ENCODE assay signal across 8 mouse cellular contexts in genomic region chr3:57575660-57576055, GRCm38 (mm10). TPM values are rescaled to one million over a fixed set of nuclear protein-coding genes. Genes with fewer than 3 reads are reported as not detected.
DNase-seq lines count a peak whose midpoint lies in the region; ATAC-seq and TF ChIP-seq lines count a peak whose summit lies in the region.

Gene Wwtr1 (minus strand): TSS chr3:57575910.

- peak within 1 kb of the TSS; percentile 80 for H3K27ac ChIP-seq in hindbrain, postnatal 0 days

- TF ChIP-seq CTCF in hindbrain, postnatal 0 days (IDR thresholded peaks at IDR 0.05; ENCODE audit: low read depth): no peak

- intact Hi-C loops in gastrocnemius, postnatal 14 days (cut with DNase I; ENCODE audit: low total_unique reads): loop anchor here (10.0 kb wide), 1 partner anchor 101 kb away; no protein-coding TSS in a partner anchor
- intact Hi-C loops in left cerebral cortex, postnatal 14 days (cut with DNase I): loop anchor here (1.0 to 5.0 kb wide), 2 partner anchors 58 to 105 kb away; no protein-coding TSS in a partner anchor

- no peaks in the 10 kb centered on the region for H3K27me3 ChIP-seq in hindbrain, postnatal 0 days (ENCODE audit: insufficient read depth, low read length)

- ATAC-seq in hindbrain, postnatal 0 days: peak; percentile 93
- ATAC-seq in megakaryocyte progenitor cell, adult 5-6 weeks (replicated peaks; ENCODE audit: poor library complexity): peak; percentile 62

- 0 out of 2 replicates have a peak, but pooled peaks cover 2% of the 10 kb centered on the region for H3K4me1 ChIP-seq in hindbrain, postnatal 0 days (ENCODE audit: insufficient read depth, low read length)

- peak within 1 kb of the TSS; percentile 63 for H3K4me3 ChIP-seq in hindbrain, postnatal 0 days (ENCODE audit: low read length)

- peak within 1 kb of the TSS; percentile 97 for H3K4me2 ChIP-seq in hindbrain, postnatal 0 days (ENCODE audit: low read depth, low read length)

- no peaks in the 10 kb centered on the region for H3K9me3 ChIP-seq in hindbrain, postnatal 0 days (ENCODE audit: low read length)

- DNase-seq in adrenal gland, adult 2 months: peak; percentile 97
- peak; percentile 95 for DNase-seq in embryo, embryonic 10 days (ENCODE audit: low spot score)
- peak; percentile 92 for DNase-seq in gastrocnemius, postnatal 14 days
- peak; percentile 84 for DNase-seq in hindbrain, postnatal 0 days (ENCODE audit: low spot score)
- peak; percentile 56 to 59 for DNase-seq in left cerebral cortex, postnatal 14 days (ENCODE audit: low spot score in 2 of 2)
- DNase-seq in right cerebral cortex, postnatal 36 days (ENCODE audit: low spot score in 2 of 2): peak; percentile 42 to 54
- no peak for DNase-seq in MN1 (ENCODE audit: low spot score)

- no peaks in the 10 kb centered on the region for H3K36me3 ChIP-seq in hindbrain, postnatal 0 days (ENCODE audit: insufficient read depth, low read length)

- H3K9ac ChIP-seq in hindbrain, postnatal 0 days (replicated peaks; ENCODE audit: low read length): peak within 1 kb of the TSS; percentile 53

- under 1% methylated on average over 36 of the region's 36 CpGs for WGBS in hindbrain, postnatal 0 days

RNA-seq across cellular contexts. Expression of gene Wwtr1, which starts in this region (rescaled TPM):
- total RNA-seq in adrenal gland, adult 2 months (2021): 10 to 100 TPM; 34.9 to 38.5 TPM
- polyA plus RNA-seq in adrenal gland, adult 2 months (2012; rRNA removed): 26.6 and 32.0 TPM in 2 replicates
- total RNA-seq in gastrocnemius, postnatal 14 days (2021): 10 to 100 TPM; 32.1 to 38.1 TPM
- 33.1 and 34.1 TPM in 2 replicates for total RNA-seq in hindbrain, postnatal 0 days (2014; rRNA removed)
- polyA plus RNA-seq in hindbrain, postnatal 0 days (2015; fragmentation: Nextera tagmentation; extraction: Ambion mirVana): 10.3 and 11.1 TPM in 2 replicates
- 10 to 100 TPM; 20.6 to 20.7 TPM for total RNA-seq in left cerebral cortex, postnatal 14 days (2021)
- not detected in 2 replicates for total RNA-seq in megakaryocyte progenitor cell, adult 5-6 weeks (2015)
- not detected in 2 replicates for total RNA-seq in megakaryocyte progenitor cell, adult 5-6 weeks (2017)

Comparison
In these comparisons a context has a peak if more than half of its experiments do, and no peak if none do; other contexts are left out.
1. RNA of gene Wwtr1 (total RNA-seq): 34.9 to 38.5 TPM in adrenal gland, adult 2 months, 32.1 to 38.1 TPM in gastrocnemius, postnatal 14 days, 33.1 to 34.1 TPM in hindbrain, postnatal 0 days and 20.6 to 20.7 TPM in left cerebral cortex, postnatal 14 days; not detected in megakaryocyte progenitor cell, adult 5-6 weeks; every median in the first group is over 10 times any median in the second.
2. Peak in ATAC-seq in megakaryocyte progenitor cell, adult 5-6 weeks; RNA of the gene not detected or under 1 TPM.